Mouse (Mus musculus) adrenal gland, adult (tissue): ENCODE data around the gene Opcml.

Experiments
- DNase-seq, 2 experiments: peaks; one replicate each; pipeline ENCODE4 v3.0.0; 2022 to 2023; ENCODE audit warnings: low spot score in 1 of 2; ENCODE audit not compliant: inconsistent age in 2 of 2

Opcml gene

DNA sequence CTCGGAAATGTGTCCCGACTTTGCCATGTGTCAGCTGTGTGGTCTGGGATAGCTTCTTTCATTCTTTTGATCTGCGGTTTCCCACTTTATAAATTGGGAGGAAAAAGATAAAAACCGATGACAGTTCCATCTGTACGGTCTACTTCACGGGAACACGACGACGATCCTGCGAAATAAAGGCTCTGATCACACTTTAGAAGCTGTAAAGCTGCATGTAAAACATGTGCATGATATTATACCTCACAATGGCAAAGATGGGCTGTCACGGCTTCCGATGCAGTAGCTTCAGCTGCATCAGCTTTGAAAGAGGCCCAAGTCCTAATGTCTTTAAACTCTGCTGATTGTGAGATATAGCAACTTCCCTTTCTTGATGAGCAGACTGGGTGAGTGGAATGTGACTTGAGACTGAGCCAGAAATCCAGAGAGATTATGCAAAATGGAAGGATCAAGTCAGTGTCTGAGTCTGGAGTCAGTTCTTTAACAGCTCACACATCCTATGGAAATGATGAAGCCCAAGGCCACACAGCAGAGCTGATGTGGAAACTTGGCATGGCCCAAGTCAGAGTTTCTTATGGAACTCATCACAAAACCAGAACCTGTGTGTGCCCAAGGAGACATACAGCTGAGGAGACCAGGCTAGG is 349.5 kb downstream of the Opcml start:
- DNase-seq = no peak

DNA sequence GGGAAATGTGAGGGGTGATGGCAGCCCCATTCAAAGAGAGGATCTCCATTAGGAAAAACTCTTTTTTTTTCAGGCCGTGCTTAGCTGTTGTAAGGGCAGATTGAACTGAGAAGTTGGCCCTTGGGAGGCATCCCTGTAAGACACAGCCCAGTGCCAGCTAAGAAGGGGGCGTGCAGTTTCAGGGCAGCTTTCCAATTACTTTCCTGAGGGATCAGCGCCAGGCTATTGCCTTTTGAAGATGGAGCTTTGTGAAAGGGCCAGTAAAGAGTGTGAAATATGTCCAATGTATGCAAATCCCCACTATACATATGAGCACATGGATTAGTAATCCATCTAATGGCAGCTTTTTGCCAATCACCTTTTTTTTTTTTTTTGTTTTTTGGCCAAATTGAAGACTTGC is 358.9 kb downstream of the Opcml start:
- no peak for DNase-seq

DNA sequence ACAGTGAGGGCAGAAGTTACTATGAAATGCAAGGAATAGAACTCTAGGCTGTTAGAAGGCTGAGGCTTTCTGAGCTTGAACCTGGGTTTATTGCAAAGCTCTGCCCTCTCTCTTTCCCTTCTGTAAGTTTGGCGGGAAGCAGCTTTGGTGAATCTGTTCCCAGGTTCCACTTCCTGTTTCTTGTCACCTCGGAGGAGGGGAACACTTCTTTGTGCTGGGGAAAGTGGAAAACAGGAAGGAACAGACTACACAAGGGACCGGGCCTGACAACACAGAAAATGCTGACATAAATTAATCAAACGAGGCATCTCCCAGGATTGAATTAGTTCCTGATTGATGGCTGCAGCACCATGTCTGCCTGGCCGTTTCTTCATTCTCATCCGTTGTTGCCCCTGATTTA is 363.2 kb downstream of the Opcml start:
- DNase-seq = no peak

DNA sequence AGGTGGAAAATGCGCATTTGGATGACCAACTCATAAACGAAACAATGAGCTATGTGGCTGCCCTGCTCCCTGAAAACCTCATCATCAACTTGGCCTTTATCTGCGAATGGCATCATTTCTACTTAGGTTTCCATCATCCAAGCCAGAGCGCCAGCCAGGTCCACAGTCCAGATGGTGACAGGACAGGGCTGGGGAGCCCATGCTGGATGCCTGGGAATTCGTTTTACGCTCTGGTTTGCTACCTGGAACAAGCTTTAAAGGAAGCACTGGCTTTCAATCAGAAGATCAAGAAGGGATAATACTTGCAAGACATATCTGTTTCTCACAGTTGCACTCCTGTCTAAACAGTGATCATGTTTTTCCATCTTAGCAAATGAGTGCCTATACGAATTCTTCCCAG is 366.5 kb downstream of the Opcml start:
- DNase-seq = no peak

DNA sequence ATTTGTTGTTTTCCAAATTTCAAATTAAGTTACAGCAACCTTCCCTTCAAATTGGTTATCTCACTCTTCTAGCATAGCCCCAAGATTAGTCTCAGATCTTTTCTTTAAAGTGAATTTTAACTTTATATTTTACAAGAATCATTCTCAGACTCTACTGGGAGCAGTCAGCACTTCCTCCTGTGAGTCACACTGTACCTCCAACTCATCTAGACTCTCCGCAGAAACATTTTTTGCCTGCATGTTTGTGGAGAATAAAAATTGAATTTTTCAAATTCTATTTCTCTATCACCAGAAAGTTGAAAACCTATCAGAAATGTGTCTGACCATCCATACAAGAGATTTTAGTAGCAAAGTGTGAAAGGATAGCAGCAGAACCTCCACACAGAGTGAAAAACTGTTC is 370.4 kb downstream of the Opcml start:
- no peak for DNase-seq

DNA sequence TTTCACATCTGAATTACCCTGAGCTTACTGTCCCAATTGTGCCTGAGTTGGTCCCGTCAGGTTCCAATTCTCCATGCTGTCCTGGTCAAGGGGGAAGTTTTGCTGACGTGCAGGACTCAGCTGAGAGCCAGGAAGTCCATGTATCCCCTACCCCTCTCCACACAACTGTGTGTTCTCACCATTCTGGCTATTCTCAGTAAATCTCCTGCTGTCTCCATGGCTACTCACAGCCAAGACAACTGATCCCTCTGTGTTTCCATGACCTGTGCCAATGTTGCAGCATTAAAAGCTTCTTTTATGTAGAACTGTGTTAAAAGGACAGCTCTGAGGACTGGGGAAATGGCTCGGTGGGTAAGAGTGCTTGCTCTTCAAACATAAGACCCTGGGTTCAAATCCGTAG is 373.4 kb downstream of the Opcml start:
- DNase-seq = no peak

DNA sequence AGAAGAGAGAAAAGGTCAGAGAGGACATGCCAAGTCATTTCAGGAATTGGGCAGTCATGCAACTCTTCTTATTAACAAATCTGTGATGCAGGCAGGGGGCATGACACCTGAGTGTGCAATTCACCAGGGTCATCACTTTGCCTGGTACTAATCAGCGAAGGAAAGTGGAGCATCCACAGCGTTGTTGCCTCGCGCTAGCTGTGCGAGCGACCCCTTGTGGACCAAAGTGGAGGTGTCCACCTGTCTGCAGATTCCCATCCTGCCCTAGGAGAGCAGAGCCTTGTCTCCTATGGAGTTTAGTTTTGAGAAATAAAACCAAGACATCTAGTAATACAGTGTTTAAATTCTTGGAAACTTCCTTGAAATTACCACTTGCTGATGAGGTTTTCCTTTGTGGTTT is 381.3 kb downstream of the Opcml start:
- DNase-seq = peak; percentile 37 to 74

DNA sequence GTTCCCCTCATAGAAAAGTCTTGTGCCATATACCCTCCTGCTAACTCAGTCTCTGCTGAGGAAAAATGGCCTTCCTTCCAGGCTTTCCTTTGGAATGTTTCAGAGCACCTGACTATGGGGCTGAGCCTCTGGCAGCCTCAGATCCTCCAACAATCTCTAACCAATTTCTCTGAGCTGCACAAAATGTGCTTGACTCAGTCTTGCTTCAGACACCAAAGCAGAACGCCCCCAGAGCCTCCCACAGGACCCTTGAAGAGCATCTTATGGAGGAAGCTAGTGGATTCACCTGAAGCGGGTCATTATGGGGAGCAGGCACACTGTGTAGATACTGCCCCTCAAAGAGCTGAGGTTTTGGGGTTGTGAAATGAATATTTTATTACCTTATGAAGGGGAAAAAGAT is 386.5 kb downstream of the Opcml start:
- no peak for DNase-seq

DNA sequence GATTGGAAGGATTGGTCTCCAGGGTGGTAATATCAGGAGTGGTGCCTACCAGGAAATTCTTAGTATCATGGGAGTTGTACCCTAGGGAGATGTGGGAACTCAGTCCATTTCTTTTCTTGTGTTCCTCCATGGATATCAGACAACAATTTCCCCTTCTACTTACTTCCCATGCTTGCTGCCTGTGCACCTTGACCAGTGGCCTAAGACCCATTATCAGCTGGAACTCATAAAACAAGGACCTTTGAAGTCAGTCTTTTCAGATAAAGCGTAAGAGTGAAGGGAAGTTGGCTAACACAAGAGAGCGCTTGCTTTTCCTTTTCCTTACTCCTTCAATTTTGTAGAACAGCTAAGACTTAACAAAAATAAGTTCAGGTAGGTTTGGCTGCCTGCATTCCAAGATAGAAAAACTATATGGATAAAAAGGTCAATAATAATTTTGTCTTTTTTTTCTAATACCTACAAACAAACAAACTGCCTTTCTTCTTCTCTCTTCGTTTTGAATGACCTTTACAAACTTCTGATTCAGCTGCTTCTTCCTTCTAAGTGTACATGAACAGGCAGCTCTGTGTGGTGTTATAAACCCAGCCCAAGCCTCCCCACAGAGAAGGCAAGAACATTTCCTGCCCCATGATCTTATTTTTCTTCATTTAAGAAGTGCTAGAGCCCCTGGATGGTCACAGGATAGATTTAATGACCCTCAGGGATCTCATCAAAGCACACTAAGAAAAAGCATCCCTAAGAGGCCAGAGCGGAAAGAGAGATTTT is 387.7 kb downstream of the Opcml start:
- DNase-seq = no peak

DNA sequence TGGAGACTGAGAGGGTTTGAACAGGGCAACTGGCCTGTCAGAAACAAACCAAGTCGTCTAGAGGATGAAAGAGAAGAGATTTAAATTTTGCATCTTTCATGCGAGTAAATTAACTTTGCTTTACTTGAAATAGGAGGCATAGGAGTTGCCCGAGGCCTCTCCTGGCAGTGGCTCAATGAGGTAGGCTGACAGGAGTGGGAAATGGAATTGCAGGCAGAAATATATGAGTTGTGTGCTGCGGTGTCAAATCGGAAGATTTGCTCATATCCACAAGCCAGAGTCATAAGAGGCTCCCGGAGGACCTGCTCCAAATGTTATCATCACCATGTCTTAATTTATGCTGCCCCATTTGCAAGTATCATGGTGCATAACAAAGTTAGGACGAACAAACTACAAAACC is 391.3 kb downstream of the Opcml start:
- no peak for DNase-seq

DNA sequence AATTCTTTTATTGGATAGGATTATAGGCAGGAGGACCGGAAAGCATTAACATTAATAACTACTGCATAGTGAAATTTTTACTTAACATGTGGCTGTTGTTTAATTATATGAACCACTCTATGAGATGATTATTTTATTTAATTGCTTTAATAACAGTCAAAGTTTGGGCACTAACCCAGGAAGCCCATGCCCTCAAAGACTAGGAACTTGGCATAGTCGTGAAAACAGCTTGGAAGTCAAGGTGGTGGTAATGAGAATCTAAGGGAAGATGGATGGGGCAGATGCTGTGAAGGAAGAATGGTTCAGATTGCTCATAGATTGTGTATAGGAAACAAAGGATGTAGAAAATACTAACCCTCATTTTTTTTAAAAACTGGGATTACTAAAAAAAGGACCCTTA is 399.7 kb downstream of the Opcml start:
- DNase-seq = no peak

DNA sequence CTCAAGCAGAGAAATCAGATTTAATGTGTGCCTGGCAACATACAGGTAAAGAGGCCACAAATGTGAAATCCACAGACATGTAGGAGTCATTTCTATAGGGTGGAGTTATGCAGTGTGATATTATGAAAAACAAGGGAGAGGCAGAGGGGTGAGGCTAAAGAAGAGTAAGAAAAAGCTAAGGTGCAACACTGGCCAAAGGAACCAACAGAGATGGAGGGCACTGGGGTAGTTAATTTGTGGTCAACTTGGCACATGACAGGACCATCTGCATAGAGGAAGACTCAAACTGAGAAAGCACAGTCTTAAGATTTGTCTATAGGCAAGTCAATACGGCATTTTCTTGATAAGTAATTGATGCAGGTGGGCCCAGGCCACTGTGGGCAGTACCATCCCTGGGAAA is 400.2 kb downstream of the Opcml start:
- no peak for DNase-seq

DNA sequence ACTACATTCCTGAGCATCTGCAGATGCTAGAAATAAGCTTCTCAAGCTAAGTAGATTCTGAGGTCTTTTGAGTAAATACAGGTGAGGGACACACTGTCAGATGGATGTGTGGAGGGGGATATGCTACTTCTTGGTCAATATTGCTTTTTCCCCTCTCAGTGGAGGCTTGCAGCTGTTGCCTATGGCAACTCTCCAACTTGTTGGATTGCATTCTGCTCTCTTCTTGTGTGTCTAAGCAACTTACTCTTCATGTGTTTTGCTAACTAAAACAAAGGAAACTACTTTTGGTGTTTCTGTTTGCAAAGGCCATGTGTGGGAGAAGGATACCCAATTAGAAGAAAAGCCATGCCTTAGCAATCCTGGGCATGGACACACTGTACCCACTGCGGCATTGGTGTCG is 406.0 kb downstream of the Opcml start:
- DNase-seq = no peak

DNA sequence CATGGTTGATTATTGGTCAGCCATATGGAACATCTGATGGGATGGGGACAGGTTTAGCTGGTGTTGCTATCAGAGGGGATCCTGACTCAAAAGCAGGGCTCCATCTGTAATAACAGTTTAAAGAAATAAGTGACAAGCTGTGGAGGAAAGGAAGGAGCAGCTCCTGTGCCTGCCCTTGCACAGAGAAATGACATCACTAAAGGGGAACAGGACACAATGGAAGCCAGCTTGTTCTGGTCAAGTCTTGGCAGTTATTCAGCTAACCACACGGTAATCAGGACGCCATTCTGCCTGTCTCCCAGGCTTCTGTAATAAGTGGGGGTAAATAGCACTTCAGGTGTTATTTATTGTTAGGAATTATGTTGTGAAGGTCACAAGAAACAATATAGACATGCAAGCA is 406.5 kb downstream of the Opcml start:
- DNase-seq = no peak

DNA sequence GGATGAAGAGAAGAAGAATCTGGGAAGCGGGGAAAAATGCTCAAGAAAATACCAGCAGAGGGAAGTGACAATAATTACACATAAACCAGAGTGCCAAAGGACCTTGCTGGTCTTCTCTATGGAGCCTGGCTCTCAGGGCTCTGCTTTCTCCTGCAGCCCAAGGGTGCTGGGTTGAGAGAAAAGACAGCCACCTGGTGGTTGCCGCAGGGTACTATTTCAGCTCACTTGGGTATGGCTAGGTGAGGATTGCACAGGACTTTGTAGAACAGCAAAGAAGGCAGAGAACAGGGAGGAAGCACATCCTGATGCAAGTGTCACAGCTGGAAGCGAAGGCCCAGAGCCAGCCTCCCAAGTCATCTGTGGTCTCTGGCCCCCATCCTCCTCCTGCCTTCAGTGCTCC is 407.1 kb downstream of the Opcml start:
- DNase-seq = peak; percentile 31 to 67

DNA sequence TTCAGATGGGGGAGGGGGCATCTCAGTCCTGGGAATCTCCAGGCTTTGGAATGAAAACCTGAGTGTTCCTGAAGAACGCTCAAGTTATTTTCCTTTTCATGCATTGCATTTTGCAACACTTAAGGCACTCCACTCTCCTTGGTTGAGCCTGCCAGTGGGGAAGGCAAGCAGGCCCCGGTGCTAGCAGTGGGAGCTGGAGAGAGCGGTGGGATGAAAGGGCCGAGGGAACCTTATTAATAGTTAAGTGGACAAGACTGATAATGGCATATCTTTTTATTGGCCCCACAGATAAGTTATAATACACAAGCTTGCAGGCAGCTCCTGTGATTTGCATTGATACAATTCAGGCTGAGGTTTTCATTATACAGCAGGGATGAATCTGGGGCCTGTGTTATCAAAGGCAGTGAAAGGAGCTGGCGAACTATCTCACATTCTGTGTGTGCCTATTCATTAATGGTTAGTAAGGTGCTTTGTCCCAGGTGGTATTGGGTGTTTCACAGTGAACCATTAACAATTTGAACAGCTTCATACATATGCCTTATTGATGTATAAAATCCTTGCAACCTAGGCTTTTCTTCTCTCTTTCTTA is 407.6 kb downstream of the Opcml start:
- DNase-seq = no peak

DNA sequence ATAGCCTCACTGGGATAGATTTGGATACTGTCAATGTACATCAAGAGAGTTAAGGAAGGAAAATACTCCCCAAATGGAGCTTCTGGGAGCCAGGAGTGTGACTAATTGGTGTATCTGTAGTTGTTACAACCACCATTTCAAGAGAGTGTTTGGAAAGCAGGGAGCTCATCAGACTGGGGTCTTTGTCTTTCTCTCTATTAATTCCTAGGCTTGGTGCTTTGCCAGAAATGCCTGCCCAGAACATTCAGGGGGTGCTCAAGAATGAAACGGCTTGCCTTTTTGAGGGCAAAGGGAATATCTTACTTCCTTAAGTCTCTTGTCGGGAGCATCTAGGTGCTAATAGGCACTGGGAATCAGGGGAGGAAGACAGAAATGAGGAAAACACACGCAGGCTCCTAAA is 416.9 kb downstream of the Opcml start:
- no peak for DNase-seq

DNA sequence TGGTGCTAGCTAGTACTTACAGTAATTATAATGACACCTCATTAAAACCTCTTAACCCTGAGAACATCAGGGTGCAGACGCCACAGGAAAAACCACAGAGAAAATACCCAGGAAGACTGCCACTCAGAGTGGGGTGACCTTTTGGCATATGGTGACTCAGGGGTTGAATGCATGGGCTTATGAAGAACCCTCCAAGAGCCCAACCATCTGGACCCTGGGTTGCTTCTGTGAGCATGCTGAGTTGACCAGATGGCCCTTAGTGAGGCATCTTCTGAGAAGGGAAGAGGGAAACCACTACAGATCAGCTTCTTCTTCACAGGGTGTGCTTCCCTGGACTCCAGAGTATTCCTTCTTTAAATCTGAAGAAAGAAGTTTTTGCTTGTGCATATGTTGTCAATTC is 418.1 kb downstream of the Opcml start:
- no peak for DNase-seq

DNA sequence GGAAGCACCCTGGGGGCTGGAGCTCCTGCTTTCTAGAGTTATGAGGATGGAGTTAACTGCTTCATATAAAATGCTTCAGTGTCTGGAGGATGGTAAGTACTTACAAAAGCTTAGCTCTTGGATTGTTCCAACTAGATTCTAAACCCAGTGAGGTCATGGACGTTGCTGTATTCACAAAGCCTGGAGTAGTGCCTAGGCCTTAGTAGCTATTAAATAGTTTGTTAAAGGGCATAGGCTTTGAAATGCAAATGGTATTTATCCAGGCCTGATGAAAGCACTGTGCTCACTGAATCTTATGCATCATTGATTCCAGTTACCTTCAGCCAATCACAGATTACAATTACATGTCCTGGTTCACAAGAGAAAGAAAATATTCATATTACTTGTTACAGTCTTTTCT is 421.3 kb downstream of the Opcml start:
- peak in 1 of 2 experiments; percentile 21 for DNase-seq

DNA sequence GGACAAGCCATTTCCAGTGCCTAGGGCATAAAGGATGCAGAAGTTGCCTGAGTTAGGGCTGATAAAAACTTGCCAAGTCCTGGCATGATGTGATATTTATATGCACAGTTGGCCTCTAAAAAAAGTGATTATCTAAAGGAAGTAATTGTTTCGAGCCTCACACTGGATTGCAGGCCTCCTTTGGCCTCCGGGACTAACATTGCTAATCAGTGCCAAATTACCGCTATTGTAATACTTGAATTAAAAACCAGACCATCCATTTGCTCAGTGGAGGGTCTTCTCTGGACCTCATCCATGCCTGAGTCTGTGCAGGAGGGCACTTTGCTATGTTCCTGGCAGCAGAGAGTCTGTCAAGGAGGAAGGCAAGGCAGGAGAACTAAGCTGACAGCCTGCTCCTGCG is 423.3 kb downstream of the Opcml start:
- DNase-seq = no peak

DNA sequence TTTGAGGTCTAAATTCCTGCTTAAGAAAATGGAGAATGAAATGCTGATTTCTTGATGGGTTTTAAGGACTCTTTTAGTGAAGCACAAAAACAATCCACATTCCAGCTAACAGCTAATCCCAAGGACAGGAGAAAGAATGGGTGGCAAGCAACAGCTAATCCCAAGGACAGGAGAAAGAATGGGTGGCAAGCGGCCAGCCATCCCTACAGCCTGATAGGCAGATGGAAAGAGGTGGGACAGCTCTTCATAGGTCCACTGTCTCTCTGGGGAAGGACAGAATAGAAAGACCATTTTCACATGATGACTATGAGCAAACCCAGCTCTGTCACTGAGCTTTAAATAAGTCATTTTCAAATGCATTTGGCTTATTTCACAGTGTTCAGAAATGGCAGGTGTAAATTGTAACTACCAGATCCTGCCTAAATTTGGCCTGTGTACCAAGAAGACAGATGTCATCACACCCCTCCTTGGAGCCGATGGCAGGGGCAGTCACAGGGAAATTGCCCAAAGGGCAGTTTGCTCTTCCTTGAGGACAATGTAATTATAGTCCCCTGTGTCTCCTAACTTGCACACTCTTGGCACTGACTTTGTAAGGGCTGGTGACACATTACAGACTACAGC is 427.6 kb downstream of the Opcml start:
- DNase-seq = no peak

DNA sequence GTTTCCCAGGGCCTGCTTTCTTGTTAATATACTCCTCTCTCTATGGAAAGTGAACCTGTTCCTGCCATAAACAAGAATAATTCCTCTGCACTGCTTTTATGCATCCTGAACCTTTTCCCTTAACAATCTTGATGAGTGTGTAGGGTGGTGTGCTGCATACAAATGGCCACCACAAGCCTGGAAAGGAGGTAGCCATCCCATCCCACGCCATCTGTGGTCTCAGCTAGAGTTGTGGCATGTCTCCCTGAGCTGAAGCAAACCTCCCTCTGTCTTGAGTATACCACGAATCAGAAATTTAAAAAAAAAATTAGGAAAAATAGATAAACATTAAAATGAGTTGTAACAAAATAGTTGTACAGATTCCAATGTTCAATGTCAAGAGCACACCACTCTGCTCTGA is 432.2 kb downstream of the Opcml start:
- no peak for DNase-seq
